Mouse (Mus musculus) brown adipose tissue, adult 24 weeks (tissue): ENCODE results near the gene Ppp2r5d. TPM values are rescaled to one million over a fixed set of nuclear protein-coding genes. Genes with fewer than 3 reads are reported as not detected.

Experiments used
- H3K27ac ChIP-seq: fragments of 200-500 bp; replicated peaks from 2 replicates; pipeline ENCODE4 v1.5.1; 2012; ENCODE audit warnings: low read depth, mild to moderate bottlenecking, low read length
- H3K4me1 ChIP-seq: fragments of 200-500 bp; 2 replicates; pipeline ENCODE4 v1.6.1; 2012; ENCODE audit warnings: low read length, mixed read lengths; ENCODE audit not compliant: control insufficient read depth, insufficient read depth, insufficient read length
- H3K4me3 ChIP-seq: fragments of 200-500 bp; 2 replicates; pipeline ENCODE4 v1.5.1; 2012; ENCODE audit warnings: low read depth, mild to moderate bottlenecking, low read length, moderate library complexity; ENCODE audit not compliant: insufficient read depth
- polyA plus RNA-seq: library from polyadenylated mRNA; stranded (reverse); fragments of >200 nt; gene quantifications from 2 replicates; pipeline ENCODE4 v1.2.4, GENCODE M21; 2012; ENCODE audit not compliant: missing spikeins, insufficient read depth, insufficient read length

The Ppp2r5d gene
- polyA plus RNA-seq, 1 experiment: 37.8 TPM

DNA sequence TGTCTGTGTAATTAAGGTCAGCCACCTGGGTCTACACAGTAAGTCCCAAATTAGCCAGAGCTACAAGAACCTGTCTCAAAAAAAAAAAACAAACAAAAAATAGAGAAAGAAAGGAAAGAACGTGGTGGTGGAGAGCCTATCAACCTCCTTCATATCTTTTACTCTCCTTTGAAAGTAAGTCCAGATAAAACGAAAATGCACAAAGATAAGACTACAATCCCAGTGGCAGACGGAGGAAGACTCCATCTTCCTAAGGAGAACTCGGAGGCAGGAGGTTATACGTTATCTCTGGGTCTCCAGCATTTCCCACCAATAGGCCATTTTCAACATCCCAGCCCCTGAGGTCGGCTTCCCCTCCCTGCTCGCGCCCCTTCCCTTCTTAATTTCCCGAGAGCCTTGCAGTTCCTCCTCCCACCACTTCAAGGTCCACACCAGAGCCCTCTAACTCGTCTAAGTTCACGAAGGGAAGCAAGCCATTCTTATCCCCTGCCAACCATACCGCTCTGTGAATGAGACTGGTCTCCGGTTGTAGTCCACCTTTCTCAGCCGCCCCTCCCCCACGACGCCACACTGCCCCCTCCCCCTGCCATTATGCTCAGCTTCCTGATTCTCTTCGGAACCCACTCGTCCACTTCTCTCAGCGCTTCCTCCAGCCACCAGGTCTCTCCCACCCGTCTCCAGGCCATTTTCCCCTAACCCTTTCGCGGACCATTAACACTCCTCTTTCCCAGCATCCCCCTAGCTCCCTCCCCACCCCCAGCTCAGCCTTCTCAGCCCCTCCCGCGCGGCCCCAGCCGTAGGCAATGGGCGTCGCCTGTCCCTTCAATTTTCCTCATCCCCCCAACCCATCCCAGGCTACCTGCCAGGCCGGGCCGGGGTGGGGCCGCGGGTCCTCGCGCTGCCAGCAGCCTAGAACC, 24.8 kb downstream of the Ppp2r5d start:
- peak overlapping the region; percentile 54; the same call in 1 of the 2 replicates for H3K27ac ChIP-seq
- peak overlapping the region; percentile 81 for H3K4me3 ChIP-seq
- H3K4me1 ChIP-seq: peaks cover 4% of the 10 kb centered on the region; the same call in 1 of the 2 replicates

DNA sequence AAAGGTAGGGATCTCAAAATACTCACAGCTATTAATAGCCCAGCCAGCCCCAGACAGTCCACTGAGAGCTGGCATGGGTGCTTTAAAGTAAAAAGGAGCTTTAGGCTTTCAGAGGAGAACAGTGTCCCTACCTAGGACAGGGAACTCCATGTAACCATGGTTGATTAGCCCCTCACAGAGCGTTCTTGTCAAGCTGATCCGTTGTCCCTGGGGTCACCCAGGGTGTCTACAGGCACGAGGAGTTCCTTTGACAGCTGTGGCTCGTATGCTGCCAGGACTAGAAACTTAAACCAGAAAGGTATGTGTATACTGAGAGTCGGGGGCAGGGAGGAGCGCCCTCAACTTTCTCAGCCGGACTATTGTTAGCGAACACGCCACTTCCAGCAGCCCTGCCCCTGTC, 26.0 kb downstream of the Ppp2r5d start:
- Histone ChIP-seq H3K4me3 (peak overlapping the region; percentile 81; the same call in 1 of the 2 replicates), H3K4me1 (peaks cover 4% of the 10 kb centered on the region; the same call in 1 of the 2 replicates), H3K27ac (no peak overlapping the region)

DNA sequence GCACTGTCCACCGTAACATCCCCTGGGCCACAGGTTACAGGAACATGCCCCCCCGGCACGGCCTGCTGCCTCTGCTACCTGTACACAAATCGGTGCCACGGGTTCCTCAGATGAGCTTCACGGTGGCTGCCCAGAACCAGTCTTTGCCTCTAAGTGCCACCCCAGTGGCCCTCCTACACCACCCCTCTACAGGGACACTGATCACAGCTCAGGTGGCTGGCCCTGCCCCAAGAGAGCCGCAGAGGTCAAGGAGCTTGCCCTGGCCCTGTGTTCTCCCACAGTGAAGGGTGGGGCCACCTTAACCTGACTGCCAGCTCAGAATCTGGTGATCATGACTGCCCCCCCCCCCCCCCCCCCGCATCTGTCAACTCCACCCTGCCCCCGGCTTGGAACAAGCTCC, 26.5 kb downstream of the Ppp2r5d start, which contains the start of gene Mea1:
TSS of gene Mea1 (plus strand) at position 378 of the 400 bp plus-strand sequence.
- no peak within 1 kb of the TSS for H3K27ac ChIP-seq
- H3K4me3 ChIP-seq: peak within 1 kb of the TSS; percentile 81
- H3K4me1 ChIP-seq: peaks cover 4% of the 10 kb centered on the region; the same call in 1 of the 2 replicates

DNA sequence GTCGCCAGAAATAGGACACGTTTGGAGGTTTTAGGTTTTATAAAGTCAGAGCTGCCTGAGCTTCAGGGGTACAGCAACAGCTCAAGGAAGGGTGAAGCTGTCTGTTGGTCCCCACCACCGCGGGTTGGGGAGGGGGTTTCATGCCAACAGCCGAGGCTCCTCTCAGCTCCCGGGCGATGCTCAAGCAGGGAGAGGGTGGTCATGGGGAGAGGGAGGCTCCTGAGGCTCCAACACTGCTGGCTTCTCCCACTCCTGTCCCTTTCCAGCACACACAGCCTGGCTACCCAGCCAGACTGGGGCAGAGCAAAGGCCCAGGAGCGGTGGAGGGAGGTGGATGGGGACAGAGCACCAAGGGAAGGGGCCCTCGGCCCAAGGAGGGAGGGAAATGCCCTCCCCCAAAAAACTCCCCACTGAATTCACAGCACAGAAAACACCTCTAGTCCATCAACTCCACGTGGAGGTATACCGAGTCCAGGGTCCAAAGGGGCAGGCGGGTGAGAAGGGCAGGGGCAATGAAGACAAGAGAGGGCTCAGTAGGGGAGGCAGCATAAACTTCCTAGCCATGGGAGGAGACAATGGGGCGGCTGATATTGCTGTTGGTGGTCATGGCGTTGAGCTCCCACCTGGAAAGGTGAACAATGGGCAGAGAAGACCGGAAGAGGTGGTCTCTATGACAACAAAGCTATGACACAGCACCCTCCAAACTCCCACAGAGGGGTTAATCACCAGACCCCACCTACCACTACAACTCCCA, 30.2 kb downstream of the Ppp2r5d start:
- peak overlapping the region; percentile 40 for H3K4me3 ChIP-seq
- no peaks in the 10 kb centered on the region for H3K4me1 ChIP-seq
- no peak overlapping the region for H3K27ac ChIP-seq

DNA sequence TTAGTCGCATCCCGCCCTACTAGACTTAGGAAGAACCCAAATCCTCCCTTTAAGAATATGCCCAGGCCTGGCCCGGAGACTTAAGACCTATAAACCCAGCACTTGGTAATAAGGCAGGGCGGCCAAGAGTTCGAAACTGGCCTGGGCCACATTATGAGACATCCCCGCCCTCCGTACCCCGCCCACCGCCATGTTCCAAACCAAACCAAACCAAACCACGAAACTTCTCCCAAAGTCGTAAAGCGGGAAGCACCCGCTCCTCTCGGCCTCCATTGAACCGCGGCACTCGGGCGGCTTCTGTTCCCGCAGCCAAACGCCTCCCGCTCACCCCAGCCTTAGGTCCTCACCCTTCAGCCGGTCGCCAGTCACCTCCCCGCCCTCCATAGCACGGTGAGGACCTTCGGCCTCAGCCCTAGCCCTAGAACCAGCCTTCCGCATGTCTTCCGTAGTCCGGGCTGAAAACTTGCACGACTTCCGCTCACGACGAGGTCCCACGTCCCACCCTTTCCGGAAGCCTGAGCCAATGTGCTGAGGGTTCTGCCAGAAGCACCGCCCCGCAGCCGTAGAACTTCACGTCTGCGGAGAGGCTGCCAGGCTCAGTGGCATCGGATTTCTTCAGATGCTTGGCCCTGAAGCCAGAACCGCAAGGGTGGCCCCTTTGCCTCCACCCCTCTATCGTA, 30.9 kb downstream of the Ppp2r5d start, which contains the start of gene Rrp36:
TSS of gene Rrp36 (minus strand) at position 503 of the 680 bp plus-strand sequence.
- H3K4me1 ChIP-seq: no peaks in the 10 kb centered on the region
- peak within 1 kb of the TSS; percentile 84 for H3K4me3 ChIP-seq
- peak within 1 kb of the TSS; percentile 50 for H3K27ac ChIP-seq

DNA sequence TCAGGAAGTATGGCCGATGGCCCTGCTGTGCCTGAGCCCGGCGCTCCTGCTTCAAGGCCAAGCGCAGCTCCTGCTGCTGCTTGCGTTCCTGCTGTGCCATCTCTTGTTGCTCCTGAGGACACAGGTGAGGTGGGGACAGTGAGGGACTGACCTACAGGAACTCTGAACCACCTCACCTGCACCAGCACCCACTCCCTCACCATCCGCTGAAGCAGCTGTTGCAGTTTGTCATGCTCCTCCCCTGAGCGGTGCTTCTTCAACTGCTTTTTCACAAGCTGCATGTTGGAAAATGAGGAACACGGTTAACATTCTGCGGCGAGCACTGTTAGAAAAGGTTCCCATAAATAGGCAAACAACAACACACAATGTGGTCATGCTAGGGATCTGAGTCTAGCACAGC, 35.0 kb downstream of the Ppp2r5d start:
- Histone ChIP-seq H3K4me3 (no peak overlapping the region), H3K27ac (no peak overlapping the region), H3K4me1 (no peaks in the 10 kb centered on the region; the same call in 1 of the 2 replicates)

DNA sequence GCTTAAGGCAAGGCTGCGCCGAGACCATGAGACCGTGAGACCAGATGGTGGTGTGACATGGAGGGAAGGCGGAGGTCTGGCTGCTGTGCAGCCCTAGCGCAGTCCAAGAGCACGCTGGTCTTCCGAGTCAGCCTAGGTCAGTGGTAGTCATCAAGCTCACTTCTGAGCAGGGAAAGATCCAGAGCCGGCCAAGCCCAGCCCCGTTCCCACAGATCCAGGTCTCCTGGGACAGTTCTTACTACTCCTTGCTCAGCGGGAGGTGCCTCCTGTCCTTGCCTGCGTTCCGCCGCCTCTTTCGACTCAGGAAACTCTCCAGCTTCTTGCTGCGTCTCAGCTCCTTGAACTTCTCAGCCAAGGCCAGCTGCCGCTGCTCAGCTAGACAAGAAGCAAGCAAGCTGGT, 37.2 kb downstream of the Ppp2r5d start:
- no peaks in the 10 kb centered on the region; the same call in 1 of the 2 replicates for H3K4me1 ChIP-seq
- H3K27ac ChIP-seq: peak overlapping the region; percentile 27; the same call in 1 of the 2 replicates
- no peak overlapping the region for H3K4me3 ChIP-seq

DNA sequence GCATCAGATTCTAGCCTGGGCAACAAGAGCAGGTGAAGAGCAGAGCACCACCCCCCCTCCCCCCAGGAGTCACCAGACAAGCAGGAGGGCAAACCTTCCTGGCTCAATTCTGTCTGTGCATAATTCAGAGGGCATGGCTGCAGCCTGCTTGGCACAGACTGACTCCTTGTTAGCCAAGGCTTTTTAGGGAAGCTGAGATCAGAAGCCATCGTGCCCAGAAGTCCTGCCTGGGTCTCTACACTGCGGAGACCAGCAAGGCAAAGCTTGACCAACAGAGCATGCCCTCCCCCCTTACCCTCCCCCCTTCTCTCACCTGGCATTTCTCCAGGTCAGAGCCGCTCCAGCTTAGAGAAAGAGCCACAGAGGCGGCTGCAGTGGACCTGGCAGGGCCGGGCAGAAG, 42.2 kb downstream of the Ppp2r5d start:
- Histone ChIP-seq H3K4me1 (no peaks in the 10 kb centered on the region; the same call in 1 of the 2 replicates), H3K4me3 (no peak overlapping the region), H3K27ac (no peak overlapping the region)

DNA sequence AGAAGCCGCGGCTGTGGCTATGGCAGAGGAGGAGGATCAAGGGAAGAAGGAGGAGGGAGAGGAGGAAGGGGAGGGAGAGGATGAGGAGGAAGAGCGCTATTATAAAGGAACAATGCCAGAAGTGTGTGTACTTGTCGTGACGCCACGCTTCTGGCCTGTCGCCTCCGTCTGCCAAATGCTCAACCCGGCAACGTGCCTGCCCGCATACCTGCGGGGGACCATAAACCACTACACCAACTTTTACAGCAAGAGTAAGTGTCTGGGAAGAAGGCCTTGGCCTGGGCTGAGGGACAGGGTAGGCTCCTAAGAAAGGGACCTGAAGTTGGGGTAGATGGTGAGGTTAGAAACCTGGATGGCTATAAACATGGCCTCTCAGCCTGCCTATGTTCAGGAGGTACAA, 42.9 kb downstream of the Ppp2r5d start:
- no peaks in the 10 kb centered on the region for H3K4me1 ChIP-seq
- H3K27ac ChIP-seq: no peak overlapping the region
- H3K4me3 ChIP-seq: no peak overlapping the region

DNA sequence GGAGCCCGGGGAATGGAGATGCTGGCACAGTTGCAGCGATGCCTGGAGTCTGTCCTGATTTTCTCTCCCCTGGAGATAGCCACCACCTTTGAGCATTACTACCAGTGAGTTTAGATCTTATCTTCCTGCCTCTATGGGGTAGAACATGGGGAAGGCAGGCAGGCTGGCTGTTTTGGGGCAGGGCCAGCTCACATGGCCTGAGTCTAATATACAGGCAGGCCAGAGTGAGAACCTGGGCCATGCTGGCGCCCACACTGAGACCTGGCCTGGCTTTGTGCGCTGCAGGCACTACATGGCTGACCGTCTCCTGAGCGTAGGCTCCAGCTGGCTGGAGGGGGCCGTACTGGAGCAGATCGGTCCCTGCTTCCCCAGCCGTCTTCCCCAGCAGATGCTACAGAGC, 43.6 kb downstream of the Ppp2r5d start:
- Histone ChIP-seq H3K4me3 (no peak overlapping the region), H3K4me1 (no peaks in the 10 kb centered on the region), H3K27ac (no peak overlapping the region)

DNA sequence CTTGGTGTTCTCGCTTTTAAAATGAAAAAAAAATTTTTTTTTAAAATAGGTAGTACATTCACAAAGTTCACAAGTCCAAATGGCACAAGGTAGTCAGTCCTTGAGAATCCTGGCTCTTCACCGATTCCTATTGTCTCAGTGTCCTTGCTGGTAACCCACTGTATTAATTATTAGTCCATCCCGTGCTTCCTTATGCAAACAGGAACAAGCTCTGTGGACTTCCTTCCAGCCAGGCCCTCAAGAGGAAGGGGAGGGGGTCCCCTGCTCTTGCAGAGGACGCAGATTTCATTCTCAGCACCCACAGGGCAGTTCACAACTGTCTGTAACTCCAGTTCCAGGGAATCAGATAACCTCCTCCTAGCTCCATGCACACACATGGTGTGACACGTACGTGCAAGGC, 48.9 kb downstream of the Ppp2r5d start:
- Histone ChIP-seq H3K4me1 (peaks cover 12% of the 10 kb centered on the region), H3K4me3 (no peak overlapping the region), H3K27ac (0 out of 2 replicates have a peak overlapping the region, but pooled peaks have one; percentile 17)

DNA sequence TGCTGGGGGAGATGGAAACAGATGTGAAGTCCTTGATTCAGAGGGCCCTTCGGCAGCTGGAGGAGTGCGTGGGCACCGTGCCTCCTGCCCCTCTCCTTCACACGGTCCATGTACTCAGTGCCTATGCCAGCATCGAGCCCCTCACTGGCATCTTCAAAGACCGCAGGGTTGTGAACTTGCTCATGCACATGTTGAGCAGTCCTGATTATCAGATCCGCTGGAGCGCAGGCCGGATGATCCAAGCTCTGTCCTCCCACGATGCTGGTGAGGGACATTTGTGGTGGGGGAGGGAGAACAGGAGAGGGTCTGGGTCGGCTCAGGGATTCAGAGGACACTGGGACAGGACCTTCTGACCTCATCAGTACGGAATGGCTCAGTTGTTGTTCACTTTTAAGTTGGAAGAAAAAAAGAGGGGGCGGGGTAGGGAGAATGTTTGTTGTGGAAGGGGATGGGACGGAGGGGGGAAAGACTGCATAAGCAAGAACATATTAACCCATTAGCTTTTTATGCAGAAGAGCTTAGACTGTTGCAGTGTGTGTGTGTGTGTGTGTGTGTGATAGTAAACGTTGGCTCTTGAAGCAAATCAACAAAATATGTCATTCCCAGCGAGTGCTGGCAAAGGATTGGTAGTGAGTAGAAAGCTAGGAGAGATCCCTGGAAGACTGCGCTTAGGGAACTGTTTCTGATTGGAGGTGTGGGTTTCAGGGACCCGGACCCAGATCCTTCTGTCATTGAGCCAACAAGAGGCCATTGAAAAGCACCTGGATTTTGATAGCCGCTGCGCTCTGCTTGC, 53.0 kb downstream of the Ppp2r5d start:
- Histone ChIP-seq H3K4me3 (peak overlapping the region; percentile 79), H3K4me1 (peaks cover 15% of the 10 kb centered on the region), H3K27ac (0 out of 2 replicates have a peak overlapping the region, but pooled peaks have one; percentile 73)

DNA sequence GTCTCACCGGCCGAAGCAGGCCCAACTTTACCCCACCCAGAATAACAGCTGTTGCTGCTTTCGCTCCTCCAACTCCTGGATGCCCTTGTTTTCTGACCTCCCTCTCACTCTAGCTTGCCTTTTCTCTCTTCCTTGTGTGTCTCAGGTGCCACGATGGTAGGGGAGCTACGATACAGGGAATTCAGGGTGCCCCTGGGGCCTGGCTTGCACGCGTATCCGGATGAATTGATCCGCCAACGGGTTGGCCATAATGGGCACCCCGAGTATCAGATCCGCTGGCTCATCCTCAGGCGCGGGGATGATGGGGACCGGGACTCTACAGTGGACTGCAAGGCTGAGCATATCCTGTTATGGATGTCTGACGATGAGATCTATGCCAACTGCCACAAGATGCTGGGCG, 53.6 kb downstream of the Ppp2r5d start:
- Histone ChIP-seq H3K4me1 (peaks cover 15% of the 10 kb centered on the region), H3K27ac (peak overlapping the region; percentile 73), H3K4me3 (peak overlapping the region; percentile 79)
